Mouse (Mus musculus): Measurements from ENCODE around the gene Gpi1. TPM values are rescaled to one million over a fixed set of nuclear protein-coding genes. Genes with fewer than 3 reads are reported as not detected.

The Gpi1 gene
- total and polyA plus RNA-seq, 3 experiments = 278 to 693 (median 332) TPM

DNA sequence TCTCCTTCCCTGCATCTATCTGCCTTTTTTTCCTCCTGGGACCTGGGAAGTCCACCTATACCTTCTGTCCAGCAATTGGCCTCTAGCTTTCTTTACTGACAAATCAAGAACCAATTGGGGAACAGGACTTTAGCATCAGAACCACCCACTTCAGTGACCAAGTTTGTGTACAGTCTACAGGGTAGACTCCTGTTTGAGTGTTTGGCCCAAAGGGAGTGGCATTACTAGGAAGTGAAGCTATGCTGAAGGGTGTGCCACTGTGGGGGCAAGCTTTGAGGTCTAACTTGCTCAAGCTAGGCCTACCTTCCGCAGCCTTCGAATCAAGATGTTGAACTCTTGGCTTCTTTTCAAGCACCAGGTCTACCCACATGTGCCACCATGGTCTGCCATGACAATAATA is 29.3 kb downstream of the Gpi1 start:
- Histone ChIP-seq H3K27me3 (replicated peaks) (no peaks in the 10 kb centered on the region), H3K4me1 (ENCODE audit: control insufficient read depth in 1 of 2, insufficient read depth in 2 of 2) (peaks cover 0 to 3% of the 10 kb centered on the region in 2 experiments; a peak in 1 of 4 replicates), H3K27ac (ENCODE audit: insufficient read depth, low read depth) (no peak overlapping the region), H3K9ac (ENCODE audit: insufficient read depth, low read depth) (no peak overlapping the region), H3K4me2 (ENCODE audit: insufficient read depth, low read depth, poor library complexity, severe bottlenecking) (no peak overlapping the region), H3K79me2 (replicated peaks; ENCODE audit: control insufficient read depth, extremely low read depth, insufficient read depth, poor library complexity, severe bottlenecking) (0 out of 2 replicates have a peak, but pooled peaks cover 1% of the 10 kb centered on the region), H3K9me3 (replicated peaks; ENCODE audit: low read length) (no peaks in the 10 kb centered on the region), H3K36me3 (replicated peaks in 1 of 2; ENCODE audit: control insufficient read depth in 1 of 2, insufficient read depth in 1 of 2, low read length in 1 of 2) (peaks cover 47 to 52% of the 10 kb centered on the region in 2 experiments), H3K4me3 (replicated peaks in 1 of 3; ENCODE audit: low read depth in 2 of 3, low read length in 2 of 3, poor library complexity in 1 of 3) (no peak overlapping the region)
- TF ChIP-seq E2F4 (IDR thresholded peaks at IDR 0.05; ENCODE audit: insufficient replicate concordance, low read depth, low read length) (no peak), POLR2AphosphoS2 (IDR thresholded peaks at IDR 0.05; ENCODE audit: low read depth, low read length) (0 out of 2 replicates have a peak, but pooled peaks have one; percentile 39)
- DNase-seq (ENCODE audit: extremely low read depth) = no peak
- dilution Hi-C loops (cut with MboI; ENCODE audit: extremely low pct_ligation_motif_present, extremely low pct_unique_long_range_greater_than_20kb, low sequenced_read_pairs) = no loop called here
- in situ Hi-C loops (cut with MboI; ENCODE audit: low pct_ligation_motif_present, low pct_unique_long_range_greater_than_20kb, low sequenced_read_pairs) = no loop called here

DNA sequence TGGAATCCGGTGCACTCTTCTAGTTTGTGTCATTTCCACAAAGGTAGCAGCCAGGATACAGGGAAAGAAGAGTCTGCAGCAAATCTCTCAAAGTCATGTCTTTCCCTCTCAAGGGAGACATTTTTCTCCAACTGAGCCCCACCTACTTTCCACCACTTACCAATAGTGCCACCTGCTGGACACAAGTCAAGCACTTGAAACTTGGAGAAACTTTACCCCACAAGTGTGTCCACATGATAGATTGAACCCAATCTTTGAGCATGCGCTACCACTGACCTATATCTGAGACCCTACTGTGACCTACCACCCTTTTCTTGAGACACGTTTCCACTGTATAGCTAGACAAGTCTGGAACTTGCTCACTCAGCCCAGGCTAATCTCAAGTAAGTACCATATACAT is 31.8 kb downstream of the Gpi1 start:
- no peak overlapping the region for H3K4me2 ChIP-seq (ENCODE audit: insufficient read depth, low read depth, poor library complexity, severe bottlenecking)
- DNase-seq (ENCODE audit: extremely low read depth) = peak; percentile 73
- H3K27me3 ChIP-seq (replicated peaks) = no peaks in the 10 kb centered on the region
- dilution Hi-C loops (cut with MboI; ENCODE audit: extremely low pct_ligation_motif_present, extremely low pct_unique_long_range_greater_than_20kb, low sequenced_read_pairs) (no loop called here), in situ Hi-C loops (cut with MboI; ENCODE audit: low pct_ligation_motif_present, low pct_unique_long_range_greater_than_20kb, low sequenced_read_pairs) (no loop called here)
- H3K9me3 ChIP-seq (replicated peaks; ENCODE audit: low read length) = no peaks in the 10 kb centered on the region
- peaks cover 2 to 10% of the 10 kb centered on the region in 2 experiments; a peak in 3 of 4 replicates for H3K4me1 ChIP-seq (ENCODE audit: control insufficient read depth in 1 of 2, insufficient read depth in 2 of 2)
- peaks cover 29 to 43% of the 10 kb centered on the region in 2 experiments for H3K36me3 ChIP-seq (replicated peaks in 1 of 2; ENCODE audit: control insufficient read depth in 1 of 2, insufficient read depth in 1 of 2, low read length in 1 of 2)
- no peak overlapping the region for H3K4me3 ChIP-seq (replicated peaks in 1 of 3; ENCODE audit: low read depth in 2 of 3, low read length in 2 of 3, poor library complexity in 1 of 3)
- H3K79me2 ChIP-seq (replicated peaks; ENCODE audit: control insufficient read depth, extremely low read depth, insufficient read depth, poor library complexity, severe bottlenecking) = 0 out of 2 replicates have a peak, but pooled peaks cover 8% of the 10 kb centered on the region
- no peak for TF ChIP-seq JUN (IDR thresholded peaks at IDR 0.05; ENCODE audit: insufficient read depth, low read depth, low read length)
- peak; percentile 23; the same call in 1 of the 2 replicates for TF ChIP-seq HCFC1 (IDR thresholded peaks at IDR 0.05; ENCODE audit: low read depth, low read length)
- TF ChIP-seq CTCF (conservative IDR thresholded peaks at IDR 0.05 in 1 of 2, IDR thresholded peaks at IDR 0.05 in 1 of 2; ENCODE audit: low read depth in 2 of 2, low read length in 2 of 2) = peak; percentile 45 to 75; a peak in 2 of 4 replicates
- 0 out of 2 replicates have a peak, but pooled peaks have one; percentile 49 for TF ChIP-seq MYC (IDR thresholded peaks at IDR 0.05; ENCODE audit: low read depth, low read length)
- TF ChIP-seq SMC3 (IDR thresholded peaks at IDR 0.05; ENCODE audit: low read depth, low read length) = peak; percentile 33
- TF ChIP-seq RAD21 (IDR thresholded peaks at IDR 0.05; ENCODE audit: low read depth, low read length) = peak; percentile 51
- TF ChIP-seq MAFK (IDR thresholded peaks at IDR 0.05; ENCODE audit: insufficient replicate concordance, low read length) = no peak
- no peak overlapping the region for H3K27ac ChIP-seq (ENCODE audit: insufficient read depth, low read depth)
- no peak overlapping the region for H3K9ac ChIP-seq (ENCODE audit: insufficient read depth, low read depth)

DNA sequence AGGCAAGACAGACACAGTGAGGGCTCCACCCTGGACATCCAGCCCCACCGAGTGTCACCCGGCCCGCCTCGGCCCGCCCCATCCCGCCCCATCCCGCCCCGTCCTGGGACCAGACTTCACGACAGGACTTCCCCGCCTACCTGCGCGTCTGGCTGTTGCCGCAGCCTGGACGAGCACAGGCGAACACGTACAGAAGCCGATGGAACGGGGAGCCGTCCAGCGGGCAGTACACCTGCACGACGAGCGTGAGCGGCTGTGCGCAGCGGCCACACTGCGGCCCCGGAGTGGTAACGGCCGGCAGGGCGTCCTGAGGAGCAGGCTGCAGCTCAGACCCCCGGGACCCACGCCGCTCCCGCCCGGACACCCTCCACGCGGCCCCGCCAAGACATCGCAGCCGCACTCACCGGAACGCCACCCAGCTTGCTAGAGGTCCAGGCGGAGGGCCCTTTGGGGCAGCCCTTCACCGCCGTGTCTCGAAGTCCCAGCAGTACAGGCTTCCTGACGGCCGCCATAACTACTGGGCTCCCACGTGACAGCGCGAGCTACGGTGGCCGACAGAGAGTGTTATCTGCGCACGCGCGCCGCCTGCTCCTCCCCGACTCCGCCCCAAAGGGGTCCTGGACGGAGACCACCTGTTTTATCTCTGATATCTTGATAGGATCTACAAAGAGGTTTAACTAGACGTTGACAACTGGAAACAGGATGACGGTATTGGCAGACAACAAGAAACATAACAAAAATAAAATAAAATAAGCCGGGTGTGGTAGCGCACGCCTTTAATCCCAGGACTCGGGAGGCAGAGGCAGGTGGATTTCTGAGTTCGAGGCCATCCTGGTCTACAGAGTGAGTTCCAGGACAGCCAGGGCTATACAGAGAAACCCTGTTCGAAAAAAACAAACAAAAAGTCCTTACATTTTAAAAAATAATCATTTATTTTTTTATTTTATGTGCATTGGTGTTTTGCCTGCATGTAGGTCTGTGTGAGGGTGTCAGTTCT is 33.7 kb downstream of the Gpi1 start, which contains the start of gene Pdcd2l:
Gene Pdcd2l, minus strand, starts transcription at position 530 of the 997 bp plus-strand sequence.
- Histone ChIP-seq H3K27me3 (replicated peaks) (no peaks in the 10 kb centered on the region), H3K4me1 (ENCODE audit: control insufficient read depth in 1 of 2, insufficient read depth in 2 of 2) (peaks cover 2 to 16% of the 10 kb centered on the region in 2 experiments; a peak in 3 of 4 replicates), H3K9ac (ENCODE audit: insufficient read depth, low read depth) (peak within 1 kb of the TSS; percentile 79), H3K9me3 (replicated peaks; ENCODE audit: low read length) (no peaks in the 10 kb centered on the region), H3K79me2 (replicated peaks; ENCODE audit: control insufficient read depth, extremely low read depth, insufficient read depth, poor library complexity, severe bottlenecking) (0 out of 2 replicates have a peak, but pooled peaks cover 8% of the 10 kb centered on the region), H3K27ac (ENCODE audit: insufficient read depth, low read depth) (peak within 1 kb of the TSS; percentile 64), H3K4me2 (ENCODE audit: insufficient read depth, low read depth, poor library complexity, severe bottlenecking) (peak within 1 kb of the TSS; percentile 68), H3K4me3 (replicated peaks in 1 of 3; ENCODE audit: low read depth in 2 of 3, low read length in 2 of 3, poor library complexity in 1 of 3) (peak within 1 kb of the TSS; percentile 82 to 98 (median 94)), H3K36me3 (replicated peaks in 1 of 2; ENCODE audit: control insufficient read depth in 1 of 2, insufficient read depth in 1 of 2, low read length in 1 of 2) (peaks cover 22 to 42% of the 10 kb centered on the region in 2 experiments)
- dilution Hi-C loops (cut with MboI; ENCODE audit: extremely low pct_ligation_motif_present, extremely low pct_unique_long_range_greater_than_20kb, low sequenced_read_pairs) (no loop called here), in situ Hi-C loops (cut with MboI; ENCODE audit: low pct_ligation_motif_present, low pct_unique_long_range_greater_than_20kb, low sequenced_read_pairs) (no loop called here)
- DNase-seq (ENCODE audit: extremely low read depth) = peak; percentile 89
- TF ChIP-seq ZC3H11A (IDR thresholded peaks at IDR 0.05; ENCODE audit: low read depth, low read length) = no peak
- no peak for TF ChIP-seq JUND (conservative IDR thresholded peaks at IDR 0.05; ENCODE audit: low read depth, low read length)
- peak; percentile 83 for TF ChIP-seq ELF1 (IDR thresholded peaks at IDR 0.05; ENCODE audit: low read depth, low read length)
- no peak for TF ChIP-seq MAFK (IDR thresholded peaks at IDR 0.05; ENCODE audit: insufficient replicate concordance, low read length)
- peak; percentile 79 for TF ChIP-seq POLR2A (IDR thresholded peaks at IDR 0.05; ENCODE audit: low read depth, low read length)
- TF ChIP-seq ZMIZ1 (IDR thresholded peaks at IDR 0.05; ENCODE audit: low read depth, low read length) = 0 out of 2 replicates have a peak, but pooled peaks have one; percentile 49
- TF ChIP-seq MXI1 (IDR thresholded peaks at IDR 0.05; ENCODE audit: low read depth, low read length) = peak; percentile 92
- no peak for TF ChIP-seq JUN (IDR thresholded peaks at IDR 0.05; ENCODE audit: insufficient read depth, low read depth, low read length)
- TF ChIP-seq ZNF384 (IDR thresholded peaks at IDR 0.05; ENCODE audit: low read depth, low read length) = no peak
- TF ChIP-seq CHD1 (IDR thresholded peaks at IDR 0.05; ENCODE audit: low read depth, low read length) = no peak
- no peak for TF ChIP-seq MAZ (IDR thresholded peaks at IDR 0.05; ENCODE audit: low read depth, low read length)
- peak; percentile 47; the same call in 1 of the 2 replicates for TF ChIP-seq MEF2A (IDR thresholded peaks at IDR 0.05; ENCODE audit: borderline replicate concordance, low read depth, low read length)
- peak; percentile 89 for TF ChIP-seq TCF12 (IDR thresholded peaks at IDR 0.05; ENCODE audit: low read depth, low read length)
- TF ChIP-seq ETS1 (conservative IDR thresholded peaks at IDR 0.05; ENCODE audit: low read depth, low read length) = no peak
- no peak for TF ChIP-seq CTCF (conservative IDR thresholded peaks at IDR 0.05 in 1 of 2, IDR thresholded peaks at IDR 0.05 in 1 of 2; ENCODE audit: low read depth in 2 of 2, low read length in 2 of 2)
